Mouse (Mus musculus): Measurements from ENCODE around the gene Zfp410. TPM values are rescaled to one million over a fixed set of nuclear protein-coding genes. Genes with fewer than 3 reads are reported as not detected.

Gene Zfp410
- polyA plus RNA-seq, 1 experiment = 59.1 TPM

DNA sequence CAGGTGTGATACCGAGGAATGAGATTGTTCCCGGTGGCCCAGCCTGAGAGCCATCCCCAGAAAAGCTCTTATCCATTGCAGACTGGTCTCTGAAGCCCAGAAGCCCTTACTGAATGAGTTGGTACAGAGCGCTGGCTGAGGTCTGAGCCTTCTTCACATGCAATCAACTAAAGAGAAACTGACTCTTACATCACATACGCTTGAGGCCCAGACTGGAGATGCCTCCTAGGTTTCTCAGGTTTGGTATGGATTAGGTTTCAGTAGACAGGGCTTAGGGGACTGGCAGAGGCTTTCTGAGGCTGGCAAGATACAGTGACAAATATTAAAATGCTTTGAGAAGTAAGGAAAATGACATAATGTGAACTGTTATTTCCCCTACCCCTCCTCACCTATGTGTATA lies 68.8 kb downstream of the Zfp410 start:
- no peak for DNase-seq
- peaks cover 37% of the 10 kb centered on the region for H3K36me3 ChIP-seq (ENCODE audit: control insufficient read depth, insufficient read depth, low read length)
- no peak overlapping the region for H3K27ac ChIP-seq (ENCODE audit: control insufficient read depth, insufficient read depth, low read length)
- TF ChIP-seq POLR2A (IDR thresholded peaks at IDR 0.05; ENCODE audit: control insufficient read depth, extremely low read depth, insufficient read depth, low read length, poor library complexity) = no peak
- TF ChIP-seq CTCF (IDR thresholded peaks at IDR 0.05; ENCODE audit: borderline replicate concordance, control insufficient read depth, extremely low read depth, insufficient read depth, low read length, poor library complexity) = no peak
- H3K27me3 ChIP-seq (ENCODE audit: control insufficient read depth, insufficient read depth, low read length) = no peaks in the 10 kb centered on the region
- 98% methylated on average over 4 of the region's 4 CpGs for WGBS
- no peak overlapping the region for H3K4me3 ChIP-seq (ENCODE audit: control insufficient read depth, insufficient read depth, low read length)
- H3K4me1 ChIP-seq (replicated peaks; ENCODE audit: control insufficient read depth, insufficient read depth, low read length) = peaks cover 11% of the 10 kb centered on the region

DNA sequence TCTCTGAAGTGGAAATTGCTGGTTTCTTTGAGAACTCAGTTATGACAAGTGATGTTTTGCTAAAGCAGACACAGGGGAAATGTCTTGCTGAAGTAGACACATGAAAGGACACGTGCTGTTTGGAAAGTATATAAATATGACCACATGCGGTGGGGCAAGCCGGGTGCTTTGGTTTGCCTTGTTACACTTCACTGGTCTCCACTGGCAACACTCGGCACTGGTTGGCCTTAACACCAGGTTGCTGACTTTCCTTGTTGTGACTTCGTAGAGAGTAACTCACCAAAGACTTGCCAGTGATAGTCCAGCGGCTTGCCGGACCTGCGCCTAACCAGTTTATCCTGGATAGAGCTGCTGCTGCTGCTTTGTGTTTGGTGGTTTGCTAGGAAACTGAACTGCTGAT lies 71.4 kb downstream of the Zfp410 start:
- 94% methylated on average over 8 of the region's 8 CpGs for WGBS
- DNase-seq = no peak
- peaks cover 11% of the 10 kb centered on the region for H3K4me1 ChIP-seq (replicated peaks; ENCODE audit: control insufficient read depth, insufficient read depth, low read length)
- no peak overlapping the region for H3K4me3 ChIP-seq (ENCODE audit: control insufficient read depth, insufficient read depth, low read length)
- TF ChIP-seq POLR2A (IDR thresholded peaks at IDR 0.05; ENCODE audit: control insufficient read depth, extremely low read depth, insufficient read depth, low read length, poor library complexity) (no peak), CTCF (IDR thresholded peaks at IDR 0.05; ENCODE audit: borderline replicate concordance, control insufficient read depth, extremely low read depth, insufficient read depth, low read length, poor library complexity) (no peak)
- H3K36me3 ChIP-seq (ENCODE audit: control insufficient read depth, insufficient read depth, low read length) = peaks cover 47% of the 10 kb centered on the region
- H3K27ac ChIP-seq (ENCODE audit: control insufficient read depth, insufficient read depth, low read length) = no peak overlapping the region
- no peaks in the 10 kb centered on the region for H3K27me3 ChIP-seq (ENCODE audit: control insufficient read depth, insufficient read depth, low read length)

DNA sequence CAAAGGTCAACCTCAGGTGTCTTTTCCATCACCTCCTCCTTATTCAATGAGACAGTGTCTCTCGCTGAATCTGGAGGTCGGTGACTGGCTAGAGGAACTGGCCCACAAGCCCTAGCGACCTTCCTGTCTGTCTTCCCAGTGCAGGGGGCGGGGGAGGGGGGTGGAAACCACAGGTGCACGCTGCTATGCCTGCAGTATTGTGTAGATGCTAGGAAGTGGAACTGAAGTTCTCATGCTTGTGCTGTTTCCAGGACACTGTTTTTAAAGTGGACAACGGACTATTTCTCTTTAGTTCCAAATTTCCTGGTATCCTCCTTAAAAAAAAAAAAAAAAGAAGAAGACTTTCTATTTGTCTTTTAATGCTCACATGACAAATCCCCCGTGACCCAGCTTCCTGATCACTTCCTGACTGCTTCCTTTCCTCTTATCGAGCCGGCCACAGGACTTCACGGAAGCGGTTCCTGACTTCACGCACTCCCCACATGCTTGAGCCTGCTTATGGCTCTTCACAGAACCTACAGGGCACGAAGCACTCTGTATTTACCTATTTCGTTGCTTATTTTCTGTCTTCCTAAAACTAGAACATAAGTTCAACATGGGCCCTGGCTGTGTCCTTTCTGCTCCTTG lies 72.2 kb downstream of the Zfp410 start:
- H3K4me1 ChIP-seq (replicated peaks; ENCODE audit: control insufficient read depth, insufficient read depth, low read length) = peaks cover 11% of the 10 kb centered on the region
- no peaks in the 10 kb centered on the region for H3K27me3 ChIP-seq (ENCODE audit: control insufficient read depth, insufficient read depth, low read length)
- no peak for DNase-seq
- peak overlapping the region; percentile 17 for H3K27ac ChIP-seq (ENCODE audit: control insufficient read depth, insufficient read depth, low read length)
- H3K4me3 ChIP-seq (ENCODE audit: control insufficient read depth, insufficient read depth, low read length) = no peak overlapping the region
- peaks cover 50% of the 10 kb centered on the region for H3K36me3 ChIP-seq (ENCODE audit: control insufficient read depth, insufficient read depth, low read length)
- WGBS = 27% methylated on average over 14 of the region's 14 CpGs
- no peak for TF ChIP-seq POLR2A (IDR thresholded peaks at IDR 0.05; ENCODE audit: control insufficient read depth, extremely low read depth, insufficient read depth, low read length, poor library complexity)
- TF ChIP-seq CTCF (IDR thresholded peaks at IDR 0.05; ENCODE audit: borderline replicate concordance, control insufficient read depth, extremely low read depth, insufficient read depth, low read length, poor library complexity) = no peak

DNA sequence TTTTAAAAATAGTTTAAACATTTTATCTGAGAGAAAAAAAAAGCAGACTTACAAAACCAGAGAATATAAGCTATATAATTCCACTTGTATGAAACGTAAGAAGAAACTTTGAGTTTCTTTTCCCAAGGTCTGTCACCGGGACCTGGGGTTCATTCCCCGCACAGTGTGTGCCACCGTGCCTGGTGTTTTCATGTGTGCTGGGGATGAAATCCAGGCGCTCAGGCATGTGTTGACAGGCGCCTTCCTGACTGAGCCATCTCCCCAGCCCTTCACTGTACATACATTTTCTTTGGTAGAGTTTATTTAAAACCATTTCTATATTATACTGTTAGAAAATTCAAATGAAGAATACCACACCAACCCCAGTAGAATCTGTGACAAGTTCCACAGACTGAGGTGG lies 73.7 kb downstream of the Zfp410 start:
- Histone ChIP-seq H3K27me3 (ENCODE audit: control insufficient read depth, insufficient read depth, low read length) (no peaks in the 10 kb centered on the region), H3K27ac (ENCODE audit: control insufficient read depth, insufficient read depth, low read length) (no peak overlapping the region), H3K4me1 (replicated peaks; ENCODE audit: control insufficient read depth, insufficient read depth, low read length) (peaks cover 11% of the 10 kb centered on the region), H3K4me3 (ENCODE audit: control insufficient read depth, insufficient read depth, low read length) (no peak overlapping the region), H3K36me3 (ENCODE audit: control insufficient read depth, insufficient read depth, low read length) (peaks cover 44% of the 10 kb centered on the region)
- DNase-seq = no peak
- whole genome bisulfite sequencing = 95% methylated on average over 6 of the region's 6 CpGs
- no peak for TF ChIP-seq CTCF (IDR thresholded peaks at IDR 0.05; ENCODE audit: borderline replicate concordance, control insufficient read depth, extremely low read depth, insufficient read depth, low read length, poor library complexity)
- no peak for TF ChIP-seq POLR2A (IDR thresholded peaks at IDR 0.05; ENCODE audit: control insufficient read depth, extremely low read depth, insufficient read depth, low read length, poor library complexity)

DNA sequence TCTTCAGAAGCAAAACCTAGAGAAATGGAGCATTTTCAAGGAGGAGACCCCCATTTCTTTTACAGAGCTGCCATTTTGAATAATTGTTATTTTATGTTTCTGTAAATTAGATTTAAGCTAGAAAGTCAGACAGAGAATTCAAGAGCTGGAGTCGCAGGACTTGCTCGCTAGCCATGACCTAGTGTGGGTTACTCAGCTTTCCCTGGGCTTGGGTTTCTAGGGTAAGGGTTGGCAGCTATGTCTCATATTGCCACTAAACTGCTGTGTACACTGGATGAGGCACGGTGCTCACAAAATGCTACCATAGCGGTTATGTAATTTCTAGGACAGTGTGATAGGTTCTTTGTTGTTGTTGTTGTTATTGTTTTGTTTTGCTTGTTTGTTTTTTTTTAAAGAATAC lies 76.0 kb downstream of the Zfp410 start:
- no peak overlapping the region for H3K27ac ChIP-seq (ENCODE audit: control insufficient read depth, insufficient read depth, low read length)
- no peak for TF ChIP-seq POLR2A (IDR thresholded peaks at IDR 0.05; ENCODE audit: control insufficient read depth, extremely low read depth, insufficient read depth, low read length, poor library complexity)
- no peak for TF ChIP-seq CTCF (IDR thresholded peaks at IDR 0.05; ENCODE audit: borderline replicate concordance, control insufficient read depth, extremely low read depth, insufficient read depth, low read length, poor library complexity)
- H3K4me3 ChIP-seq (ENCODE audit: control insufficient read depth, insufficient read depth, low read length) = no peak overlapping the region
- H3K27me3 ChIP-seq (ENCODE audit: control insufficient read depth, insufficient read depth, low read length) = no peaks in the 10 kb centered on the region
- no peak for DNase-seq
- WGBS = 97% methylated on average over 4 of the region's 4 CpGs
- peaks cover 11% of the 10 kb centered on the region for H3K4me1 ChIP-seq (replicated peaks; ENCODE audit: control insufficient read depth, insufficient read depth, low read length)
- H3K36me3 ChIP-seq (ENCODE audit: control insufficient read depth, insufficient read depth, low read length) = peaks cover 39% of the 10 kb centered on the region

Other genes starting within 250 kb of the Zfp410 start
- gene Acot5, start 247.5 kb upstream of the Zfp410 start, polyA plus RNA-seq (2012; rRNA removed) = 1.1 and 1.6 TPM in 2 replicates
- 1.5 and 1.6 TPM in 2 replicates for gene Acot6, start 216.2 kb upstream of the Zfp410 start, polyA plus RNA-seq (2012; rRNA removed)
- gene Dnal1, start 202.5 kb upstream of the Zfp410 start, polyA plus RNA-seq (2012; rRNA removed) = 2.2 and 3.0 TPM in 2 replicates
- 0.24 and 0.28 TPM in 2 replicates for gene Pnma1, start 168.4 kb upstream of the Zfp410 start, polyA plus RNA-seq (2012; rRNA removed)
- gene Elmsan1, start 98.0 kb upstream of the Zfp410 start, polyA plus RNA-seq (2012; rRNA removed) = 26.1 and 30.9 TPM in 2 replicates
- gene Ptgr2, start 31.6 kb upstream of the Zfp410 start, polyA plus RNA-seq (2012; rRNA removed) = 7.4 and 8.1 TPM in 2 replicates
- 63.3 and 70.5 TPM in 2 replicates for gene Coq6, start 44.8 kb downstream of the Zfp410 start, polyA plus RNA-seq (2012; rRNA removed)
- 0.94 and 1.2 TPM in 2 replicates for gene Fam161b, start 45.0 kb downstream of the Zfp410 start, polyA plus RNA-seq (2012; rRNA removed)
- gene Entpd5, start 92.2 kb downstream of the Zfp410 start, polyA plus RNA-seq (2012; rRNA removed) = 24.6 and 24.8 TPM in 2 replicates
- 0.42 and 0.73 TPM in 2 replicates for gene Bbof1, start 92.2 kb downstream of the Zfp410 start, polyA plus RNA-seq (2012; rRNA removed)
- gene Rnf113a2, start 100.3 kb downstream of the Zfp410 start, polyA plus RNA-seq (2012; rRNA removed) = 7.1 and 7.6 TPM in 2 replicates
- 10.9 and 13.2 TPM in 2 replicates for gene Aldh6a1, start 134.2 kb downstream of the Zfp410 start, polyA plus RNA-seq (2012; rRNA removed)
- 17.2 and 24.5 TPM in 2 replicates for gene Lin52, start 134.6 kb downstream of the Zfp410 start, polyA plus RNA-seq (2012; rRNA removed)